Mouse (Mus musculus) heart, postnatal 4 days (tissue): ENCODE measurements around the gene Cdk6. TPM values are rescaled to one million over a fixed set of nuclear protein-coding genes. Genes with fewer than 3 reads are reported as not detected.
"Not testable (repeated sequence)": the region's sequence is repeated elsewhere in the genome, so short reads cannot be mapped to it uniquely, and the experiment has no call there.

ENCODE experiments used
- DNase-seq: peaks from one replicate; pipeline ENCODE4 v3.0.0; 2021
- total RNA-seq, 2 experiments: library from RNA; stranded (reverse); gene quantifications; 2 replicates each; pipeline ENCODE4 v1.2.3; 2021

Cdk6 gene
- 10 to 100 TPM; 45.6 to 47.5 TPM for total RNA-seq

- DNase-seq, result peak; percentile 69
Measured at GRCm38 (mm10) chr5:3341111-3341911, at the start of gene Cdk6. Gene Cdk6, plus strand, starts transcription at chr5:3341485.

- no peak for DNase-seq
Measured at GRCm38 (mm10) chr5:3293666-3294065, 47.6 kb upstream of the Cdk6 start.

GRCm38 (mm10) chr5:3300801-3301457 is 40.4 kb upstream of the Cdk6 start:
- no peak for DNase-seq

GRCm38 (mm10) chr5:3301535-3301934 is 39.8 kb upstream of the Cdk6 start:
- DNase-seq, result no peak

GRCm38 (mm10) chr5:3303876-3304275 is 37.4 kb upstream of the Cdk6 start:
- no peak for DNase-seq

- no peak for DNase-seq
Measured at GRCm38 (mm10) chr5:3306146-3306545, 35.1 kb upstream of the Cdk6 start.

- DNase-seq, result no peak
Measured at GRCm38 (mm10) chr5:3309122-3309521, 32.2 kb upstream of the Cdk6 start.

- DNase-seq, result no peak
Measured at GRCm38 (mm10) chr5:3309587-3309986, 31.7 kb upstream of the Cdk6 start.

GRCm38 (mm10) chr5:3311156-3311555 is 30.1 kb upstream of the Cdk6 start:
- DNase-seq, result not testable (repeated sequence)

- not testable (repeated sequence) for DNase-seq
Measured at GRCm38 (mm10) chr5:3317724-3318123, 23.6 kb upstream of the Cdk6 start.

GRCm38 (mm10) chr5:3320225-3320624 is 21.1 kb upstream of the Cdk6 start:
- DNase-seq, result no peak

GRCm38 (mm10) chr5:3322052-3322451 is 19.2 kb upstream of the Cdk6 start:
- no peak for DNase-seq

- DNase-seq, result no peak
Measured at GRCm38 (mm10) chr5:3324116-3324515, 17.2 kb upstream of the Cdk6 start.

- no peak for DNase-seq
Measured at GRCm38 (mm10) chr5:3329361-3329760, 11.9 kb upstream of the Cdk6 start.

- no peak for DNase-seq
Measured at GRCm38 (mm10) chr5:3330932-3331331, 10.4 kb upstream of the Cdk6 start.

- DNase-seq, result not testable (repeated sequence)
Measured at GRCm38 (mm10) chr5:3333019-3333418, 8.3 kb upstream of the Cdk6 start.

- not testable (repeated sequence) for DNase-seq
Measured at GRCm38 (mm10) chr5:3340340-3341058, 786 bp upstream of the Cdk6 start.

GRCm38 (mm10) chr5:3341931-3342770 is 866 bp downstream of the Cdk6 start:
- peak; percentile 63 for DNase-seq

GRCm38 (mm10) chr5:3342771-3343565 is 1.7 kb downstream of the Cdk6 start:
- peak; percentile 63 for DNase-seq

GRCm38 (mm10) chr5:3343566-3344080 is 2.3 kb downstream of the Cdk6 start:
- DNase-seq, result peak; percentile 80

GRCm38 (mm10) chr5:3344081-3344631 is 2.9 kb downstream of the Cdk6 start:
- peak; percentile 92 for DNase-seq
